Mouse (Mus musculus) liver, embryonic 15.5 days (tissue): ENCODE results near the gene Dbi. TPM values are rescaled to one million over a fixed set of nuclear protein-coding genes. Genes with fewer than 3 reads are reported as not detected.

ENCODE experiments used
- ATAC-seq: fragments of 200-750 bp; cut with Nextera tagmentation; 2 replicates; pipeline ENCODE4 v1.8.0; 2017; ENCODE audit warnings: moderate number of reproducible peaks, mild to moderate bottlenecking, moderate library complexity; ENCODE audit not compliant: insufficient read depth
- H3K27ac ChIP-seq: fragments of 300-500 bp; sonication (generic); replicated peaks from 2 replicates; pipeline ENCODE4 v1.5.1; 2015; ENCODE audit warnings: mild to moderate bottlenecking, inconsistent platforms
- H3K27me3 ChIP-seq: fragments of 300-500 bp; sonication (generic); 2 replicates; pipeline ENCODE4 v1.6.1; 2015; ENCODE audit warnings: mild to moderate bottlenecking, inconsistent platforms
- H3K36me3 ChIP-seq: fragments of 300-500 bp; sonication (generic); replicated peaks from 2 replicates; pipeline ENCODE4 v1.6.1; 2015; ENCODE audit warnings: moderate library complexity, mild to moderate bottlenecking, inconsistent platforms
- H3K4me1 ChIP-seq: fragments of 300-500 bp; sonication (generic); replicated peaks from 2 replicates; pipeline ENCODE4 v1.6.1; 2015; ENCODE audit warnings: inconsistent platforms
- H3K4me2 ChIP-seq: fragments of 300-500 bp; sonication (generic); 2 replicates; pipeline ENCODE4 v1.6.1; 2015; ENCODE audit warnings: moderate library complexity, mild to moderate bottlenecking, inconsistent platforms
- H3K4me3 ChIP-seq: fragments of 300-500 bp; sonication (generic); replicated peaks from 2 replicates; pipeline ENCODE4 v1.5.1; 2015; ENCODE audit warnings: mild to moderate bottlenecking, inconsistent platforms
- H3K9ac ChIP-seq: fragments of 300-500 bp; sonication (generic); 2 replicates; pipeline ENCODE4 v1.6.1; 2015; ENCODE audit warnings: moderate library complexity, mild to moderate bottlenecking, inconsistent platforms
- H3K9me3 ChIP-seq: fragments of 300-500 bp; sonication (generic); replicated peaks from 2 replicates; pipeline ENCODE4 v1.6.1; 2016; ENCODE audit warnings: inconsistent platforms
- WGBS: fragments of 180-500 bp; shearing (Covaris S2); methylation state at CpG from one replicate; pipeline ENCODE4 v1.1.7; 2015; ENCODE audit warnings: mixed read lengths; ENCODE audit not compliant: insufficient replicate concordance; 5-methylcytosine and 5-hydroxymethylcytosine counted together
- polyA plus RNA-seq: library from polyadenylated mRNA; unstranded; fragments of >200 nt; fragmentation: Nextera tagmentation; extraction: Ambion mirVana; gene quantifications from 2 replicates; pipeline ENCODE4 v1.2.1, GENCODE M21; 2015

Gene Dbi
- polyA plus RNA-seq: 835 and 898 TPM in 2 replicates

GRCm38 (mm10) chr1:120120969-120121811, at the start of gene Dbi, which contains the start of gene 3110009E18Rik:
Dbi (minus strand) TSS chr1:120121078.
3110009E18Rik (plus strand) TSS chr1:120121187.
- H3K9ac ChIP-seq: peak within 1 kb of the TSS; percentile 67
- no peaks in the 10 kb centered on the region for H3K9me3 ChIP-seq
- H3K4me2 ChIP-seq: peak within 1 kb of the TSS; percentile 96
- peaks cover 42% of the 10 kb centered on the region for H3K4me1 ChIP-seq
- peak within 1 kb of the TSS; percentile 89 for H3K27ac ChIP-seq
- 1% methylated on average over 51 of the region's 52 CpGs for WGBS
- peak within 1 kb of the TSS; percentile 72 for H3K4me3 ChIP-seq
- H3K36me3 ChIP-seq: peaks cover 16% of the 10 kb centered on the region
- ATAC-seq: peak; percentile 84
- H3K27me3 ChIP-seq: no peaks in the 10 kb centered on the region

DNA sequence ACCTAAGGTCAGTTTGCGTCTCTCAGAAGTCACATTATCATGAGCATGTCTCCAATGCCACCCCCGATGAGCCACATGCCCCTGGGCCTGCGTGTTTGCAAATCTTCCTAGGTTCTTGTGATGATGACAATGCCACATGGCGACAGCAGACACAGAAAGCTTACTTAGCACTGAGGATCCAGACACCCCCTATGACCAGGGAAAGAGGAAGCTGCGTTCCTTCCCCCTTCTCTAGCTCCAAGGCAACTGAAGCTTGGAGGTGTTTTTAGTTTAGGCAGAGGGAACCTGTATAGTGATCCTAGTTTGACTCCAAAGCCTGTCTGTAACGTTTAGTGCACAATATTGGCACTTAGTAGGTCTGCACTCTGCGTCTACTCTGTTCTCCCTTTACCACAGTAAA, 49.4 kb upstream of the Dbi start:
- H3K9ac ChIP-seq: no peak overlapping the region
- H3K4me2 ChIP-seq: no peak overlapping the region
- no peaks in the 10 kb centered on the region for H3K4me1 ChIP-seq
- no peak for ATAC-seq
- H3K36me3 ChIP-seq: no peaks in the 10 kb centered on the region
- no peak overlapping the region for H3K4me3 ChIP-seq
- no peaks in the 10 kb centered on the region for H3K9me3 ChIP-seq
- H3K27ac ChIP-seq: no peak overlapping the region
- WGBS: 59% methylated on average over 7 of the region's 7 CpGs
- H3K27me3 ChIP-seq: no peaks in the 10 kb centered on the region

- no peak for ATAC-seq
- no peak overlapping the region for H3K9ac ChIP-seq
These were observed 47.8 kb upstream of the Dbi start for GRCm38 (mm10) chr1:120168674-120169073.

GRCm38 (mm10) chr1:120168016-120168415, 47.1 kb upstream of the Dbi start:
- 53% methylated on average over 4 of the region's 4 CpGs for WGBS
- H3K27me3 ChIP-seq: no peaks in the 10 kb centered on the region

More at GRCm38 (mm10) chr1:120168674-120169073, 47.8 kb upstream of the Dbi start:
- no peaks in the 10 kb centered on the region for H3K36me3 ChIP-seq
- H3K27ac ChIP-seq: no peak overlapping the region
- no peaks in the 10 kb centered on the region for H3K9me3 ChIP-seq
- H3K4me1 ChIP-seq: no peaks in the 10 kb centered on the region
- no peak overlapping the region for H3K4me3 ChIP-seq
- WGBS: 75% methylated on average over 7 of the region's 7 CpGs
- H3K4me2 ChIP-seq: no peak overlapping the region
- no peaks in the 10 kb centered on the region for H3K27me3 ChIP-seq

GRCm38 (mm10) chr1:120162616-120163015, 41.7 kb upstream of the Dbi start:
- Histone ChIP-seq H3K4me2 (no peak overlapping the region), H3K36me3 (no peaks in the 10 kb centered on the region), H3K27me3 (no peaks in the 10 kb centered on the region), H3K4me3 (no peak overlapping the region), H3K27ac (no peak overlapping the region), H3K9ac (no peak overlapping the region), H3K9me3 (no peaks in the 10 kb centered on the region), H3K4me1 (no peaks in the 10 kb centered on the region)
- ATAC-seq: no peak
- 24% methylated on average over 1 of the region's 1 CpGs for WGBS

More at GRCm38 (mm10) chr1:120168016-120168415, 47.1 kb upstream of the Dbi start:
- H3K4me3 ChIP-seq: no peak overlapping the region
- no peaks in the 10 kb centered on the region for H3K4me1 ChIP-seq
- no peak overlapping the region for H3K27ac ChIP-seq
- no peaks in the 10 kb centered on the region for H3K9me3 ChIP-seq
- H3K9ac ChIP-seq: no peak overlapping the region
- no peaks in the 10 kb centered on the region for H3K36me3 ChIP-seq
- ATAC-seq: no peak
- no peak overlapping the region for H3K4me2 ChIP-seq

- Histone ChIP-seq H3K9me3 (no peaks in the 10 kb centered on the region), H3K36me3 (no peaks in the 10 kb centered on the region), H3K4me1 (no peaks in the 10 kb centered on the region), H3K4me2 (no peak overlapping the region), H3K27ac (no peak overlapping the region), H3K27me3 (no peaks in the 10 kb centered on the region), H3K9ac (no peak overlapping the region), H3K4me3 (no peak overlapping the region)
- WGBS: 70% methylated on average over 5 of the region's 5 CpGs
- no peak for ATAC-seq
These were observed 40.6 kb upstream of the Dbi start for GRCm38 (mm10) chr1:120161502-120161901.

DNA sequence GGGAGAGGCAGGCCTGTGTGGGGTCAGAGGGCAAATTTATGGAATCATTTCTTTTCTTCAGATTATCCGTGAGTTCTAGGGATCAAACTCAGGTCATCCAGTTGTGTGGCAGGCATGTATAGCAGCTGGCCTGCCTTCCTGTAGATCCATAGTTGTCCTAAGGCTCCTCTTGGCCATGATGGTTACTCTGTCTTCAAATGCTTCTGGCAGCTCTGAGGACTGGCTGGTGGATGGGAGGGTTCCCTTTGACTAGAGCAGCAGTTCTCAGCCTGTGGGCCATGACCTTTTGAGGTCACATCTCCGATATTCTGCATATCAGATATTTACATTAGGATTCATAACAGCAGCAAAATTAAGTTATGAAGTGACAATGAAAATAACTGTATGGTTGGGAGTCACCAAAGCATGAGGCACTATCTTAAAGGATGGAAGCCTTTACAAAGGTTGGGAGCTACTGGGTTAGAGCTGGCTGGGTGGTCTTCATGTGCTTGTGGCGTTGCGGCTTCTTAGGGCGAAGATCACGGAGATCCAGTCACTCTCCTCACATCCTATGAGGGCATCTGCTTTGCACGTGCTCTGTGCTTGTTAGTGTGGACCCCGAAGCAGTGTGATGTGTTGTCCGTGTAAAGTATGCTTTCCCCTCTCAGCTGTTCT, 37.7 kb upstream of the Dbi start:
- H3K36me3 ChIP-seq: no peaks in the 10 kb centered on the region
- no peak overlapping the region for H3K9ac ChIP-seq
- no peaks in the 10 kb centered on the region for H3K4me1 ChIP-seq
- no peaks in the 10 kb centered on the region for H3K27me3 ChIP-seq
- no peak for ATAC-seq
- no peak overlapping the region for H3K4me3 ChIP-seq
- 70% methylated on average over 9 of the region's 9 CpGs for WGBS
- H3K27ac ChIP-seq: no peak overlapping the region
- H3K9me3 ChIP-seq: no peaks in the 10 kb centered on the region
- no peak overlapping the region for H3K4me2 ChIP-seq

- Histone ChIP-seq H3K27ac (no peak overlapping the region), H3K4me3 (no peak overlapping the region), H3K9me3 (no peaks in the 10 kb centered on the region), H3K36me3 (no peaks in the 10 kb centered on the region), H3K4me2 (no peak overlapping the region), H3K4me1 (no peaks in the 10 kb centered on the region), H3K27me3 (no peaks in the 10 kb centered on the region), H3K9ac (no peak overlapping the region)
- 7% methylated on average over 1 of the region's 1 CpGs for WGBS
- ATAC-seq: no peak
These were observed 34.4 kb upstream of the Dbi start for GRCm38 (mm10) chr1:120155325-120155724.

DNA sequence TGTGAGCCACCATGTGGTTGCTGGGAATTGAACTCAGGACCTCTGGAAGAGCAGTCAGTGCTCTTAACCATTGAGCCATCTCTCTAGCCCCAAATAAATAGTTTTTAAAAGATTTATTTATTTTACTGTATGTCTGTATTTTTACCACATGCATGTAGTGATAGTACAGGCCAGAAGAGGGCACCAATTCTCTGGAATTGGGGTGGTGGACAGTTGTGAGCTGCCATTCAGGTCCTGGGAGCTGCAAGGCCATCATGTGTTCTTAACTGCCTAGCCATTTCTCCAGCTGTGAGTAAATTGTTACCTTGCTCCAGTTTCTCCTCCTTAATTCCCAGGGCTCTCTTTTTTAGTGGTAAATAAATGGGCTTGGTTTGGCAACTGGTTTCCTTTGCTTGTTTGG, 33.4 kb upstream of the Dbi start:
- Histone ChIP-seq H3K27ac (no peak overlapping the region), H3K9ac (no peak overlapping the region), H3K9me3 (no peaks in the 10 kb centered on the region), H3K4me2 (no peak overlapping the region), H3K27me3 (no peaks in the 10 kb centered on the region), H3K36me3 (no peaks in the 10 kb centered on the region), H3K4me3 (no peak overlapping the region), H3K4me1 (no peaks in the 10 kb centered on the region)
- no peak for ATAC-seq

DNA sequence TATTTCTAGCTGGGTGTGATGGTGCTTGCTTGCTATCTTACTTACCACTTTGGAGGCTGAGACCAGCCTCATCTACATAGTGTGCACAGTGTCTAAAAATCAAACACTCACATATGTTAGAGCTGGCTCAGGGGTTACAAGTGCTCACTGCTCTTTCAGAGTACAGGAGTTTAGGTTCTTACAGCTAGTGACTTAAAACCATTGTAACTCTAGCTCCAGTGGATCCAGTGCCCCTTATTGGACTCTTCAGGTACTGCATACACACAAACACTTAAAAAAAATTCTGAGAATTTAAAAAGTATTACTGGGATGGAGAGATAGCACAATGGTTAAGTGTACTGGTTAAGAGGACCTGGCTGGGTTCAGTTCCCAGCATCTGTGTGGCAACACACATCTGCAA, 26.1 kb upstream of the Dbi start:
- Histone ChIP-seq H3K9me3 (no peaks in the 10 kb centered on the region), H3K27ac (no peak overlapping the region), H3K9ac (no peak overlapping the region), H3K27me3 (no peaks in the 10 kb centered on the region), H3K4me3 (no peak overlapping the region), H3K4me1 (no peaks in the 10 kb centered on the region), H3K36me3 (no peaks in the 10 kb centered on the region), H3K4me2 (no peak overlapping the region)
- ATAC-seq: no peak

GRCm38 (mm10) chr1:120145527-120146216, 24.8 kb upstream of the Dbi start:
- Histone ChIP-seq H3K4me3 (no peak overlapping the region), H3K9me3 (no peaks in the 10 kb centered on the region), H3K9ac (no peak overlapping the region), H3K27me3 (no peaks in the 10 kb centered on the region), H3K36me3 (no peaks in the 10 kb centered on the region), H3K4me2 (no peak overlapping the region), H3K4me1 (no peaks in the 10 kb centered on the region), H3K27ac (no peak overlapping the region)
- ATAC-seq: no peak
- 74% methylated on average over 8 of the region's 8 CpGs for WGBS
